Mouse (Mus musculus) MEL (cell line): ENCODE measurements around the gene Dgke.

Experiments
- BHLHE40 ChIP-seq: IDR thresholded peaks from 2 replicates; pipeline ENCODE4 v1.6.1; 2012; ENCODE audit warnings: low read depth, mild to moderate bottlenecking, inconsistent platforms, low read length, improper control_type of control experiment, borderline replicate concordance
- CHD1 ChIP-seq: IDR thresholded peaks from 2 replicates; pipeline ENCODE4 v1.6.1; 2012; ENCODE audit warnings: low read depth, mild to moderate bottlenecking, inconsistent platforms, low read length, improper control_type of control experiment
- CTCF ChIP-seq, 3 experiments: IDR thresholded peaks in 2 of 3; conservative IDR thresholded peaks in 1 of 3; 2 replicates each; pipeline ENCODE4 v1.5.1; 2011 to 2012; ENCODE audit warnings: low read length in 3 of 3, low read depth in 2 of 3, mild to moderate bottlenecking in 2 of 3, improper control_type of control experiment in 1 of 3, inconsistent platforms in 1 of 3, mixed read lengths in 1 of 3, moderate library complexity in 1 of 3; ENCODE audit not compliant: control insufficient read depth in 1 of 3, insufficient read depth in 1 of 3, poor library complexity in 1 of 3, severe bottlenecking in 1 of 3
- E2F4 ChIP-seq: IDR thresholded peaks from 2 replicates; pipeline ENCODE4 v1.6.1; 2011; ENCODE audit warnings: low read depth, low read length, improper control_type of control experiment, borderline replicate concordance
- ELF1 ChIP-seq: IDR thresholded peaks from 2 replicates; pipeline ENCODE4 v1.6.1; 2014; ENCODE audit warnings: low read depth, mild to moderate bottlenecking, inconsistent platforms, low read length, improper control_type of control experiment, moderate library complexity
- ETS1 ChIP-seq: IDR thresholded peaks from 2 replicates; pipeline ENCODE4 v1.6.1; 2012; ENCODE audit warnings: low read depth, mild to moderate bottlenecking, inconsistent platforms, low read length, improper control_type of control experiment, moderate library complexity
- GATA1 ChIP-seq: IDR thresholded peaks from 2 replicates; pipeline ENCODE4 v1.6.1; 2011; ENCODE audit warnings: low read depth, low read length, improper control_type of control experiment
- MAX ChIP-seq: IDR thresholded peaks from 2 replicates; pipeline ENCODE4 v1.6.1; 2011; ENCODE audit warnings: low read length, improper control_type of control experiment
- POLR2A ChIP-seq, 2 experiments: IDR thresholded peaks; 2 replicates each; pipeline ENCODE4 v1.6.1; 2011 to 2012; ENCODE audit warnings: low read length in 2 of 2, mild to moderate bottlenecking in 2 of 2, control low read depth in 1 of 2, improper control_type of control experiment in 1 of 2, low read depth in 1 of 2, moderate library complexity in 1 of 2; ENCODE audit not compliant: control insufficient read depth in 1 of 2, insufficient read depth in 1 of 2, poor library complexity in 1 of 2
- POLR2AphosphoS2 ChIP-seq: IDR thresholded peaks from 2 replicates; pipeline ENCODE4 v1.6.1; 2011; ENCODE audit warnings: low read length, improper control_type of control experiment
- ZNF384 ChIP-seq: IDR thresholded peaks from 2 replicates; pipeline ENCODE4 v1.6.1; 2012; ENCODE audit warnings: low read depth, mild to moderate bottlenecking, inconsistent platforms, low read length, improper control_type of control experiment

- TF ChIP-seq ETS1 (no peak), E2F4 (no peak), BHLHE40 (no peak), ZNF384 (no peak), CHD1 (no peak), POLR2A (IDR thresholded peaks at IDR 0.05; ENCODE audit: control insufficient read depth in 1 of 2, insufficient read depth in 1 of 2, low read depth in 1 of 2, low read length in 2 of 2, poor library complexity in 1 of 2) (no peak), ELF1 (no peak), CTCF (IDR thresholded peaks at IDR 0.05 in 2 of 3, conservative IDR thresholded peaks at IDR 0.05 in 1 of 3; ENCODE audit: control insufficient read depth in 1 of 3, insufficient read depth in 1 of 3, low read depth in 2 of 3, low read length in 3 of 3, poor library complexity in 1 of 3, severe bottlenecking in 1 of 3) (no peak), GATA1 (no peak), MAX (no peak), POLR2AphosphoS2 (no peak)
Observed at GRCm38 (mm10) chr11:89043046-89043445, 23.6 kb downstream of the Dgke start.
